Mouse (Mus musculus): Measurements from ENCODE around the gene Slamf9. TPM values are rescaled to one million over a fixed set of nuclear protein-coding genes. Genes with fewer than 3 reads are reported as not detected.
A peak's percentile ranks its signal among the peaks of the same experiment; 100 is the strongest.

The Slamf9 gene
- polyA plus RNA-seq, 1 experiment from 2014 or later = not detected

GRCm38 (mm10) chr1:172493516-172493915 lies 18.4 kb downstream of the Slamf9 start:
- H3K36me3 ChIP-seq (ENCODE audit: control insufficient read depth, insufficient read depth) = peaks cover 31% of the 10 kb centered on the region
- ATAC-seq = no peak
- 82% methylated on average over 6 of the region's 6 CpGs for WGBS
- no peak overlapping the region for H3K4me2 ChIP-seq (ENCODE audit: low read length)
- no peaks in the 10 kb centered on the region for H3K27me3 ChIP-seq (replicated peaks; ENCODE audit: control insufficient read depth, insufficient read depth, low read length)
- no peak overlapping the region for H3K27ac ChIP-seq (ENCODE audit: low read length)
- peaks cover 8% of the 10 kb centered on the region for H3K4me1 ChIP-seq (replicated peaks; ENCODE audit: control insufficient read depth, insufficient read depth, low read length)
- no peak overlapping the region for H3K4me3 ChIP-seq (replicated peaks; ENCODE audit: low read length)
- H3K9me3 ChIP-seq (ENCODE audit: control insufficient read depth, low read length) = no peaks in the 10 kb centered on the region
- H3K9ac ChIP-seq (replicated peaks; ENCODE audit: low read depth, low read length) = no peak overlapping the region

- Histone ChIP-seq H3K27me3 (replicated peaks; ENCODE audit: control insufficient read depth, insufficient read depth, low read length) (peaks cover 11% of the 10 kb centered on the region), H3K36me3 (ENCODE audit: control insufficient read depth, insufficient read depth) (peaks cover 31% of the 10 kb centered on the region), H3K4me1 (replicated peaks; ENCODE audit: control insufficient read depth, insufficient read depth, low read length) (peaks cover 11% of the 10 kb centered on the region), H3K9me3 (ENCODE audit: control insufficient read depth, low read length) (no peaks in the 10 kb centered on the region), H3K4me2 (ENCODE audit: low read length) (no peak overlapping the region), H3K9ac (replicated peaks; ENCODE audit: low read depth, low read length) (no peak overlapping the region), H3K4me3 (replicated peaks; ENCODE audit: low read length) (no peak overlapping the region), H3K27ac (ENCODE audit: low read length) (no peak overlapping the region)
- ATAC-seq = no peak
- 84% methylated on average over 17 of the region's 17 CpGs for WGBS
Observed at GRCm38 (mm10) chr1:172496030-172496429, 20.9 kb downstream of the Slamf9 start.

GRCm38 (mm10) chr1:172497428-172497827 lies 22.3 kb downstream of the Slamf9 start:
- Histone ChIP-seq H3K27me3 (replicated peaks; ENCODE audit: control insufficient read depth, insufficient read depth, low read length) (peaks cover 15% of the 10 kb centered on the region), H3K4me3 (replicated peaks; ENCODE audit: low read length) (no peak overlapping the region), H3K9ac (replicated peaks; ENCODE audit: low read depth, low read length) (no peak overlapping the region), H3K4me2 (ENCODE audit: low read length) (no peak overlapping the region), H3K36me3 (ENCODE audit: control insufficient read depth, insufficient read depth) (peaks cover 31% of the 10 kb centered on the region), H3K27ac (ENCODE audit: low read length) (no peak overlapping the region), H3K9me3 (ENCODE audit: control insufficient read depth, low read length) (no peaks in the 10 kb centered on the region), H3K4me1 (replicated peaks; ENCODE audit: control insufficient read depth, insufficient read depth, low read length) (peaks cover 15% of the 10 kb centered on the region)
- no peak for ATAC-seq
- 84% methylated on average over 10 of the region's 10 CpGs for WGBS

GRCm38 (mm10) chr1:172499765-172500441 lies 24.7 kb downstream of the Slamf9 start, which contains the start of gene Tagln2:
Gene Tagln2 (plus strand): TSS chr1:172500047.
- peak within 1 kb of the TSS; percentile 48 for H3K4me2 ChIP-seq (ENCODE audit: low read length)
- peaks cover 22% of the 10 kb centered on the region for H3K36me3 ChIP-seq (ENCODE audit: control insufficient read depth, insufficient read depth)
- no peaks in the 10 kb centered on the region for H3K9me3 ChIP-seq (ENCODE audit: control insufficient read depth, low read length)
- H3K27ac ChIP-seq (ENCODE audit: low read length) = no peak within 1 kb of the TSS
- H3K9ac ChIP-seq (replicated peaks; ENCODE audit: low read depth, low read length) = peak within 1 kb of the TSS; percentile 30
- H3K27me3 ChIP-seq (replicated peaks; ENCODE audit: control insufficient read depth, insufficient read depth, low read length) = peaks cover 15% of the 10 kb centered on the region
- H3K4me3 ChIP-seq (replicated peaks; ENCODE audit: low read length) = peak within 1 kb of the TSS; percentile 36
- ATAC-seq = peak; percentile 47
- H3K4me1 ChIP-seq (replicated peaks; ENCODE audit: control insufficient read depth, insufficient read depth, low read length) = peaks cover 26% of the 10 kb centered on the region
- WGBS = 4% methylated on average over 30 of the region's 30 CpGs

GRCm38 (mm10) chr1:172500451-172501370 lies 25.6 kb downstream of the Slamf9 start:
- Histone ChIP-seq H3K9ac (replicated peaks; ENCODE audit: low read depth, low read length) (peak overlapping the region; percentile 30), H3K27me3 (replicated peaks; ENCODE audit: control insufficient read depth, insufficient read depth, low read length) (peaks cover 15% of the 10 kb centered on the region), H3K4me1 (replicated peaks; ENCODE audit: control insufficient read depth, insufficient read depth, low read length) (peaks cover 26% of the 10 kb centered on the region), H3K9me3 (ENCODE audit: control insufficient read depth, low read length) (no peaks in the 10 kb centered on the region), H3K36me3 (ENCODE audit: control insufficient read depth, insufficient read depth) (peaks cover 20% of the 10 kb centered on the region), H3K27ac (ENCODE audit: low read length) (no peak overlapping the region), H3K4me2 (ENCODE audit: low read length) (peak overlapping the region; percentile 48), H3K4me3 (replicated peaks; ENCODE audit: low read length) (peak overlapping the region; percentile 36)
- ATAC-seq = no peak; the same call in 1 of the 2 replicates
- whole genome bisulfite sequencing = 2% methylated on average over 56 of the region's 56 CpGs

- 38% methylated on average over 12 of the region's 13 CpGs for WGBS
- peaks cover 26% of the 10 kb centered on the region for H3K4me1 ChIP-seq (replicated peaks; ENCODE audit: control insufficient read depth, insufficient read depth, low read length)
- peaks cover 15% of the 10 kb centered on the region for H3K27me3 ChIP-seq (replicated peaks; ENCODE audit: control insufficient read depth, insufficient read depth, low read length)
- no peaks in the 10 kb centered on the region for H3K9me3 ChIP-seq (ENCODE audit: control insufficient read depth, low read length)
- no peak for ATAC-seq
- H3K4me2 ChIP-seq (ENCODE audit: low read length) = peak overlapping the region; percentile 48
- peaks cover 12% of the 10 kb centered on the region for H3K36me3 ChIP-seq (ENCODE audit: control insufficient read depth, insufficient read depth)
- H3K9ac ChIP-seq (replicated peaks; ENCODE audit: low read depth, low read length) = peak overlapping the region; percentile 30; the same call in 1 of the 2 replicates
- H3K27ac ChIP-seq (ENCODE audit: low read length) = no peak overlapping the region
- peak overlapping the region; percentile 36 for H3K4me3 ChIP-seq (replicated peaks; ENCODE audit: low read length)
Observed at GRCm38 (mm10) chr1:172501371-172502144, 26.4 kb downstream of the Slamf9 start.

GRCm38 (mm10) chr1:172502145-172503110 lies 27.3 kb downstream of the Slamf9 start:
- peaks cover 4% of the 10 kb centered on the region; the same call in 1 of the 2 replicates for H3K36me3 ChIP-seq (ENCODE audit: control insufficient read depth, insufficient read depth)
- H3K9ac ChIP-seq (replicated peaks; ENCODE audit: low read depth, low read length) = no peak overlapping the region
- H3K4me2 ChIP-seq (ENCODE audit: low read length) = peak overlapping the region; percentile 48
- 47% methylated on average over 12 of the region's 13 CpGs for WGBS
- no peaks in the 10 kb centered on the region for H3K9me3 ChIP-seq (ENCODE audit: control insufficient read depth, low read length)
- no peak for ATAC-seq
- no peak overlapping the region for H3K4me3 ChIP-seq (replicated peaks; ENCODE audit: low read length)
- peaks cover 26% of the 10 kb centered on the region for H3K4me1 ChIP-seq (replicated peaks; ENCODE audit: control insufficient read depth, insufficient read depth, low read length)
- peaks cover 15% of the 10 kb centered on the region for H3K27me3 ChIP-seq (replicated peaks; ENCODE audit: control insufficient read depth, insufficient read depth, low read length)
- no peak overlapping the region for H3K27ac ChIP-seq (ENCODE audit: low read length)

Data from forebrain, embryonic 16.5 days (tissue).